Mouse (Mus musculus) adrenal gland, postnatal 36 days (tissue): ENCODE results near the gene Morn5. TPM values are rescaled to one million over a fixed set of nuclear protein-coding genes. Genes with fewer than 3 reads are reported as not detected.

ENCODE experiments used
- DNase-seq, 2 experiments: peaks; one replicate each; pipeline ENCODE4 v3.0.0; 2021; ENCODE audit warnings: mixed read lengths in 1 of 2
- total RNA-seq, 2 experiments: library from RNA; stranded (reverse); gene quantifications; 2 replicates each; pipeline ENCODE4 v1.2.3; 2021

The Morn5 gene
- total RNA-seq, 2 experiments from 2014 or later: 0.56 to 1.1 TPM

DNA sequence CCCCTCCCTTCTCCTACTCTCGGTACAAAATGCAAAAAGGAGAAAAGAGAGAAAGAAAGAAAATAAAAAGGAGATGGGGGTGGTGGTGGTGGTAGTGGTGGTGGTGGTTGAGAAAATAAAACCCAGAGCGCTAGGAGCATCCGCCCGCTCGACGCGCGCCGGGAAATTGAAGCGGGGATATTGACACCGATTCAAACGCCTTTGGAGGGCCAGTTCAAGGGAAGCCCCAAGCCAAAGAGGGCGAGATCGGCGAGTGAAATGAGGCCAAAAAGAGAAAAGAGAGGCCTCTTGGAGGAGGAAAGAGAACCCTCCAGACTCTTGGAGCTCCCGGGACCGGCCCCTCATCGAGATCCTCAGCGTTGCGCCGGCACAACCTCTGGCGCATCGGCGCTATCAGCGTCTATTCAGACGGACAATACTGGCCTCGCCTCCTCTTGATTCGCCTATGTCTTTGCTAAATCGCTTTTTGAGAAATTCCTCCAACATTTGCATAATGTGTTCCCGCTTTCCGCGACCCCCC lies 55.2 kb downstream of the Morn5 start:
- DNase-seq: no peak

DNA sequence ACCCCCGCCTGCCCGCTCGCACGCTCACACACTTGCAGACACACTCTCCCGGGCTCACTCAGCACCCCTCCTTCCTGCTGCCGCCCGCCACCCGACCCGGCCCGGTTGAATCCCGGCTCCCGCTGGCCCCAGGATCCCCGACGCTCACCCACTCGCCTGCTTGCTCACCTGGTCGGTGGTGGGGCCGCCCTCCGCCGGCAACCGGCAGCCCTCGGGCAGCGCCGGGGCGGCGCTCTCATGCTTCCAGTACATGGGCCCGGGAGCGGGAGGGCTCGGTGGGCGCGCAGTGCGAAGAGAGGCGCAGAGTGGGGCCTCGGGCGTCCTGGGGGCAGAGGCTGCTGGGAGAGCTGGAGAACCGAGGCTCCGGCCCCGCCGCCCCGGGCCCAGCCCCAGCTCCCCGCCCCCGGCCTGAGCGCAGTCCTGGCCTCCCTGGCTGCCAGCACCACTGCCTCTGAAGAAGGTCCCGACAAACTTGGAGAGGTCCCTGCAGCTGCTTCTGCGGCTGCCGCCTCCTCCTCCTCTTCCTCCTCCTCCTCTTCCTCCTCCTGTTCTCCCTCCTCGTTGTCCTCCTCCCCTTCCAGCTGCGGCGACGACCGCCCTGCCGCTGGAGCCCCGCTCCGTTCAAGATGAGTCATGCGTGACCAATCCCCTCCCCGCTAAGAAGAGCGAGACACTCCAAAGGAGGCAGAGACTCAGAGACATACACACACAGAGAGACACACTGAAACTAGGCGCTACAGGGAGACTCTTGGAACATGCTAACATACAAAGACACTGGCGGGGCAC lies 55.9 kb downstream of the Morn5 start, which contains the start of gene Lhx6:
Lhx6 (minus strand) TSS at position 453 of the 786 bp plus-strand sequence.
- DNase-seq: peak; percentile 48 to 56

DNA sequence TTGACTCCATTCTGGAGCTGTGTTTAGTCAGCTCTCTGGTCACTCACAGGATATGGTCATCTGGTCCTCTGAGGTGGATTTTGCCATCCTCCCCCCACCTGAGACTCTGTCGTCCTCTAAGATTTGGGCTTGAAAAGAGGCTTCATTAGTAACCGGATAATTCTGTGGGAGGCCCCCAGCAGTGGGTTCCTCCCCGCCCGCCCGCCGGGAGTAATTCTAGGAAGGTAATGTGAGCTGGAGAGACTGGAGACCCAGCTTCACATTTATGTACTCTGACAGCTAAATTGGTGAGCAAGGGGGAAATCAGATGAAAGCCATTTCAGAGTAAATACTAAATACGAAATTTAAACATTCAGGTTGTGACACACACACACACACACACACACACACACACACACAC lies 59.4 kb downstream of the Morn5 start:
- DNase-seq: no peak

DNA sequence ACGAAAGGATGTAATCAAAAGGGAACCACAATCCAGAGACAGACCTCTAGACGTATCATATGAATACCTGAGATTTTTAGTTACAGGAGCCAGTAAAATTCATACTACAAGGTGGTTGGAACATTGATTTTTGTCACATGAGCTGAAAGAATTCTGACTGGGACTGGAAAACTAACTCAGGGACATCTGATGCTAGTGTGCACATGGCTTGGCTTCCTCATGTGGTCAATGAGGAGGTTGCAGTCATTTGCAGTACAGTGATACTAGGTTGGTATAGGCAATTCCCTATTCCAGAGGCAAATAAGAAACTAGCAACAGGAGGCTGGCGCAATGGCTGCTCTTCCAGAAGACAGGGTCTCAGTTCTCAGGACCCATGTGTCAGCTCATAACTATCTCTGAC lies 63.4 kb downstream of the Morn5 start:
- no peak for DNase-seq

DNA sequence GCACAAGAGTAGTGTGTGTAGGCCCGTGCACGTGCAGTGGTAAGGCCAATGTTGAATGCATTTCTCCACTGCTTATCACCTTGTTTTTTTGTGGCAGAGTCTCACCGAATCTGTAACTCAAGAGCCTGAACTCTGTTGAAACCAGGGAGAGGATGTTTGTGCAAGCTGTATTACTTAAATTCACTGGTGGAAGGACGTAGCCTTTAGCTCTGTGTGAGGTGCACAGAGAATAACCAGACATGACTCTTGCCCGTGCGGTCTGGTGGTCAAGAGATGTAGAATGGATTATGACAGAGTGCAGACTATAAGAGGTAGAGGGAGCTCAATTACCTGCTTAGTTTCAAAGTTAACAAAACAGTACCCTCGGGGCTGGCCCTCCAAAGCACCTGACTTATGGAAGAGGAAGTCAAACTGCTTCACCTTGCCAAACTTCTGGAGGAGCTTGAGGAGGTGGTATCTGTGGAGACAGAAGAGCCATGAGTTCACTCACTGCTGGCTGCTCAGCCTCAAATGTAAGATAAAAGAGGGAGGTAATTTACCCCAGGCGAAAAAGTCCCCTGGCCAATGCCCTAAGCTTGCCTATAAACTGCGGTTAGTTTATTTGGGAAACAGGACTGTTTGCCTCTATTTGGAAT lies 77.7 kb downstream of the Morn5 start:
- no peak for DNase-seq

DNA sequence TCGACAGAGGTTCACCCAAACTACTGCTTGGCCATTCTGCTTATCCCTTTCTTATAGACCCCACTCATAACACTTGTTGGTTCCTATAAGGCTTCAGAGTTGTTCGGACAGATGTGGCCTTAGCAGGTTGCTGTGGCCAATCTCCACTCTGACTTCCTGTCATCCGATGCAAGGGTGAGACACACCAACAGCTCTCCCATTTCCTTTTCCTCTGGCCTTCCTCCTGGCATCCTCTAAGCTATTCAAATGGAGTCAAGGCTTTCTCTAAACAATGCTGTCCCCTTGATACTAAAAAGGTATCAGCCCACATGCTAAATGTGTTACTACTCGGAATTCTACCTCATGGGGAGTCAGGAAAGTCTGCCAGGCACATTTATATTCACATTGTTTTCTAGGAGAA lies 78.7 kb downstream of the Morn5 start:
- no peak for DNase-seq

DNA sequence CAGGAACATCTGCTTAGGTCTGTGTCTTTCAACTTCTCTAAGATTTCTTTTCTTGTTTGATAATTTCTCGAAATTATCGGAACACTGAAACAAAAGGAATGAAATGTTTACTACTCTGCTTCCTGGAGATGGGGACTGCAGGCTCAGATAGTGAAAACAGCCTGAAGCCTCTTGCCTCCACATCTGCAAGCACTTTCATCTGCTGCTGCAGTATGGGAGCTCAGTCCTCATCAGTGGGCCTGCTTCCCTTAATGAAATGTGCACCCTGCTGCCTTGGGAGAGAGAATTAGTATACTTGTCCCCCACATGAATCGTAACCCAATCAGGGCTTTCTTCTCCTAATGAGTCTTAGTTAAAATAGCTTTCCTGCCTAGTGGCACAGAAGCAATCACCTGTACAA lies 79.8 kb downstream of the Morn5 start:
- DNase-seq: no peak

Other genes with a start within 250 kb of the Morn5 start
- 10 to 100 TPM in 1 of 2 experiments, 1 to 10 TPM in 1; 1.7 to 23.0 TPM for gene Ttll11, start 69.5 kb upstream of the Morn5 start, total RNA-seq
- gene Ndufa8, start 52 bp upstream of the Morn5 start, total RNA-seq: 100 to 1,000 TPM; 205 to 220 TPM
- 1 to 10 TPM; 1.6 to 1.8 TPM for gene Lhx6, start 56.0 kb downstream of the Morn5 start, total RNA-seq
- 10 to 100 TPM; 24.3 to 28.4 TPM for gene Mrrf, start 86.9 kb downstream of the Morn5 start, total RNA-seq
- 10 to 100 TPM; 28.9 to 30.8 TPM for gene Rbm18, start 87.3 kb downstream of the Morn5 start, total RNA-seq
- 10 to 100 TPM; 11.7 to 14.4 TPM for gene Ptgs1, start 181.0 kb downstream of the Morn5 start, total RNA-seq